Mouse (Mus musculus): ENCODE measurements around the gene Gm7030.
"Not testable (repeated sequence)": the region's sequence is repeated elsewhere in the genome, so short reads cannot be mapped to it uniquely, and the experiment has no call there.

Gene Gm7030

DNA sequence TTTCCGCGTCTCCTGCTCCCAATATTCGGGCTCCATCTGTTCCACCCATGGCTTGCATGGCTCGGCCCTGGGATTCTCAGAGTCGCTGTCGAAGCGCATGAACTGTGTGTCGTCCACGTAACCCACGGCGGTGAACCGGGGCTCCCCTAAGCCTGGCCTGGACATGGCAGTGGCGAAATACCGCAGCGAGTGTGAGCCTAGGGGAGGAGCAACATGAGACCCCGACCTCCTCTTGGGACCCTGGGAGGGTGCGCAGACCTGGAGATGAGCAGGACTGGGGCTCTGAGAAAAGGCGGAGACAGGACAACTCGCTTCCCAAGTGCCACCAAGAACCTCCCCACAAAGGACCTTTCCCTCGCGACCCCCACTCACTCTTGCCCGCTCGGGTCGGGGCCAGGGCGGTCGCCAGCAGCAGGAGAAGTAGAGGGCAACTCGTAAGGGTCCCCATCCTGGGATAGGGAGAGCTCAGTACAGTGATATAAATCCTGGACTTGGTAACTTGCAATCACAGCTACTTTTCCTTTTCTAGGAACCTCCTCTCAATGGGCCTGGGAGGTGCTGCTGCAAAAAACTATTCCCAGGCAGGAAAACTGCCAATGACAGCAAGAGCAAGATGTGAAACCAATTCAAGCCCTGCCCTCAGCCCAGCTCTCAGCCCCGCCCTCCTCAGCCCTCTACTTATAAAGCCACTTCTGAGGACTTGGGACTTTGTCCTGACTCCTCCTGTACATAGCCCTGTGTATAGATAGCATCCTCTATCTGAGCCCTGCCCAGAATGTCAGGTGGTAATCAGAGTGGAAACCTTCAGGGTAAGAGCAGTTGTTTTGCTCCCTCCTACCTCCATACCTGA, at the start of gene Gm7030:
TSS of gene Gm7030 (minus strand) at position 458 of the 850 bp plus-strand sequence.
- DNase-seq (ENCODE audit: extremely low spot score): not testable (repeated sequence)

DNA sequence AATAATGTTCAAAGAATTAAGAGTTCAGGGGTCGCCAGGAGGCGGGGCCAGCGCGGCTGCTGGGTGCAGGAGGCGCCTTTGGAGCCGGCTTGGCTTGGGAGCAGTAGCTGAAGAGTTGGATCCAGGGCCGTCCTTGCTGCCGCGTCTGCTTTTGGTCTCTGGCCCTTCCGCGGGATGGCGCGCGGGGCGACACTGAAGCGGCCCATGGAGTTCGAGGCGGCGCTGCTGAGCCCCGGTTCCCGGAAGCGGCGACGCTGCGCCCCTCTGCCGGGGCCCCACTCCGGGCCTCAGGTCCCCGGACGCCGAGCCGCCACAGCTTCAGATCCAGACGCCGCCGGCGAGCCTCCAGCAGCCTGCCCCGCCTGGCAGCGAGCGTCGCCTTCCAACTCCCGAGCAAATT, 49.7 kb upstream of the Gm7030 start:
- DNase-seq (ENCODE audit: extremely low spot score): peak; percentile 52

DNA sequence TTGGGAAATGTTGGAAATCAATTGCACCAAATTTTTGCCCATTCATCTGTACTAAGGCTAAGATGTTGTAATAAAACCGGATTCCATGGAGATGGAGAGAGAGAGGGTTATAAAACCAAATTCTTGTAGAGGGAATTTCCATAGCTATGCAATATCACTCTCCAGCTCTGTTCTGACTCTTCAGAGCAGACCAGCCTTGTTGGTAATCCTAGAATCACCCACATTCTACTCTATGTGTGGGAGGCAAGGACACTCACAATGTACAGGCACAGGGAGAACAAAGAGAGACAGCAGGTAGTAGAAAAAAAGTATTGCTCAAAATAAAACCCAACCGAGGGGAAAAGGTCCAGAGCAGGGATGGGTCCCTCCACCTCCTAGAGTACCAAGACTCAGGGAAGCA, 46.9 kb upstream of the Gm7030 start:
- not testable (repeated sequence) for DNase-seq (ENCODE audit: extremely low spot score)

GRCm38 (mm10) chr17:36170287-36170814, 41.1 kb upstream of the Gm7030 start:
- DNase-seq (ENCODE audit: extremely low spot score): no peak

DNA sequence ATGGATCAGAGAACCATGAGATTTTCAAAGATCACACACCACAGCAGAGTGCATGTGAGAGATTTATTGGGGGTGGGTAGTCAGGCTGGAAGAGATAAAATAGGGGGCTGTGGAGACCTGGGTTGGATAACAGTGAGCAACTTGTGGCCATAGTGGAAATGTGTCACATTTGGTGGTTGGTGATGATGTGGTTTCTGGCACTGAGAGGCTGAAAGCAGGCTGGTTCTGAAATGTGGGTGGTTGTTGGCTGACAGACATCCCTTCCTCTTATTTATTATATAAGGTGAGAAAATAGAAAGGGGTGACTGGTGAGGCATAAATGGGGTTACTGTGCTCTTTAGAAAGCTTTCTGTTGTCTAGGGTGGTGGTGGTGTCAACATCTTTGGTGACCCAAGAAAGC, 40.5 kb upstream of the Gm7030 start:
- no peak for DNase-seq (ENCODE audit: extremely low spot score)

- DNase-seq (ENCODE audit: extremely low spot score): not testable (repeated sequence)
Measured at GRCm38 (mm10) chr17:36169094-36169493, 39.9 kb upstream of the Gm7030 start.

GRCm38 (mm10) chr17:36168039-36168652, 38.9 kb upstream of the Gm7030 start, which contains the start of gene Gm8909:
Gene Gm8909 (minus strand): TSS chr17:36168537.
- DNase-seq (ENCODE audit: extremely low spot score): no peak

DNA sequence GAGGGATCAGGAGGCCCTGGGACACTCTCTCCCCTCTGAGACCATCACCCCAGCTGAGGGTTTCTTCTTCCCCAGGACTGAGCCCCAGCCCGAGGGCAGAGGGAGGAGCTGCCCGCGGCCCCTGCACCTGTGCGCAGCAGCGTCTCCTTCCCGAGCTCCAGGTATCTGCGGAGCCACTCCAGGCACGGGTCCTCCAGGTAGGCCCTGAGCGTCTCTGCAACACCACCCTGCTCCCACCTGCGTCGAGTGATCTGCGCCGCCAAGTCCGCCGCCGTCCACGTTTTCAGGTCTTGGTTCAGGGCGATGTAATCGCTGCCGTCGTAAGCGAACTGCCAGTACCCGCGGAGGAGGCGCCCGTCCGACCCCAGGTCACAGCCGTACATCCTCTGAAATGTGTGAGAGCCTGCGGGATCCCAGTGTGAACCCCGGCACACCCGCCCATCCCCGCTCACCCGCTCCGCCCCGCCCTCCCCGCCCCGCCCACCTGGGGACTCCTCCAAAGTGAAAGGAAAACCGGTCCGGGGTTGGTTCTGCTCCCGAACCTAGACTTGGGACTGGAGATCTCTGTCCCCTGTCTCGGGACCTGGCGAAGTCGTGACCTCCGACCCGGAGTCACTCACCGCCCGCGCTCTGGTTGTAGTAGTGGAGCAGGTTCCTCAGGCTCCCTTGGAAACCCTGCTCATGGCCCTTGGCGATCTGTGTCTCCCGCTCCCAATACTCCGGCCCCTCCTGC, 38.2 kb upstream of the Gm7030 start:
- DNase-seq (ENCODE audit: extremely low spot score): no peak

GRCm38 (mm10) chr17:36166901-36167300, 37.7 kb upstream of the Gm7030 start:
- not testable (repeated sequence) for DNase-seq (ENCODE audit: extremely low spot score)

DNA sequence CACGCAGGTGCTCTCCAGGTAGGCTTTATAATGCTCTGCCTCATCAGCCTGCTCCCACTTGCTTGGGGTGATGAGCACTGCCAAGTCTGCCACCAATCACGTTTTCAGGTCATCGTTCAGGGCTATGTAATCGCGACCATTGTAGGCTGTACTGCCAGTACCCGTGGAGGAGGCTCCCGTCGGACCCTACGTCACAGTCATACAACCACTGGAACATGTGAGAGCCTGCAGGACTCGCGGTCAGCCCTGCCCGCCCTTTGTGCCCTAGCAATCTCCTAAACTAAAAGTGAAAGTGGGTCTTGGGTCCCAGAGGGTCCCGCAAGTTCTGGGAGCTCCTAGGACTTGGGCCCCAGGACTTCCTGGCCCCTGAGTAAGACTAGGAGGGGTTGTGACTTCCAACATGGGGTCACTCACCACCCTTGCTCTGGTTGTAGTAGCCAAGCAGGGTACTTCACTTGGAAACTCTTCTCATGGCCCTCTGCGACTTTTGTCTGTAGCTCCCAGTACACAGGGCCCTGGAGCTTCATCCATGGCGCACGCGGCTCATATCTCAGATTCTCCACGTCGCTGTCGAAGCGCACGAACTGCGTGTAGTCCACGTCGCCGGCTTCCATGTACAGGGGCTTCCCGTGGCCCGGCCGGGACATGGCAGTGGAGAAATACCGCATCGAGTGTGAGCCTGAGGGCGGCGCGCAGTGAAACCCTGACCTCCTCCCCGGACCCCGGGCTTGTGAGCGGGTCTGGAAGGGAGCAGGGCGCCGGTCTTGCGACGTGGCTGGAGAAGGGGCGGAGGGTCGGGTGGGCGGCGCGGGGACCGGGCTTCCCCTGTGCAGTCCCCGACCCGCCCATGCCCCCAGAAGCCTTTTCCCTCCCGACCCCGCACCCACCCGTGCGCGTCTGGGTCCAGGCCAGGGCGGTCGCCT, 32.2 kb upstream of the Gm7030 start:
- no peak for DNase-seq (ENCODE audit: extremely low spot score)

DNA sequence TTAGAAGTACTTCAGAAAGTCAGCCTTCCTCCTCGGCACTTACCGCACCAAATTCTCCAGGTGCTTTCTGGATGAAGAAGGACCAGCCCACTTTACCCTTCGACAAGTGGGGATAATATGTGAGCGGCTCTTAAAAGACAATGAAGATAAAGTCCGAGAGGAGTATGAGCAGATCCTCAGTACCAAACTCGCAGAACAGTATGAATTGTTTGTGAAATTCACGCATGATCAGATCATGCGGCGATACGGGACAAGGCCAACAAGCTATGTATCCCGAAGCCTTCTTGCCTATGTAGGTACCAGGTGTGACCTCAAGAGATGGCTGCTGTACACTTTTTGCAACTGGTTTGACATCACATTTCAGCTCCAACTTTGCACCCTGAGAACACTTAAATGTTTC, 29.0 kb upstream of the Gm7030 start:
- DNase-seq (ENCODE audit: extremely low spot score): not testable (repeated sequence)

- DNase-seq (ENCODE audit: extremely low spot score): peak; percentile 40
Measured at GRCm38 (mm10) chr17:36157782-36158181, 28.6 kb upstream of the Gm7030 start.

- no peak for DNase-seq (ENCODE audit: extremely low spot score)
Measured at GRCm38 (mm10) chr17:36154271-36155149, 25.3 kb upstream of the Gm7030 start.

DNA sequence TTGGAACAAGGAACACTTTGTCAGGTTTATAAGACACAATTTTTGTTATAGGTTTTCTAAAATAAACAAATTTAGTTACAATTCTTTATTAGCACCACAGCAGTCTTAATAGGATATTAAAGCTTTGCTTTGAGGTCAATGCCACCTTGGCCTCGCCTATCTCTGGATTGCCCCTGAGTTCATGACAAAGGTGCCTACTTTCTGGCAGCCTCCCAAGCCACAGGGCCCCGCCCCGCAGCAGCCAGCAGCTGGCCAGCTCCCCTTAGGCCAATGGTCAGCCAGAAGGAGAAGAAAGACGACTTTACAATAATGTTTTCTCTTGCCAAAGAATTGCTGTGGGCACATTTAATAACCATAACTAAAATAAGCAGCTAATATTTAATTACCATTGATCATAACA, 22.0 kb upstream of the Gm7030 start:
- DNase-seq (ENCODE audit: extremely low spot score): not testable (repeated sequence)

DNA sequence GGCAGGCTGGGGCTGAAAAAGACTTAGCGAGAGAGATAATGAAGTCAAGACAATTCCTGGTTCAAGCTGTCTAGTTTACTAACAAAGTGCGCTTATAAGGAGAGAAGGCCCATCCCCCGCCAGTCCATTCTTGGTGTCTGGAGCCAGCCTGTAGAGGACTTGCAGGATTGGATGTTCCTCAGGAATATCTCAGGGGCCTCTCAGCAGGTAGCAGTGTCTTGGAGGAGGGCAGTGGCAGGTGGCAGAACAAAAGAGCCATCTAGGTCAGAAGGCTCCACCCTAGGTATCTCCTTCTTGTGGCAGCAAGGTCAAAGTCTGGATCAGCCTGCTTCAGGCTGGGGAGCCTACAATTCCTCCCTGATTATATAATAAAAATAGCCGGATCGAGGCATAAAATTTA, 19.2 kb upstream of the Gm7030 start:
- DNase-seq (ENCODE audit: extremely low spot score): not testable (repeated sequence)

- not testable (repeated sequence) for DNase-seq (ENCODE audit: extremely low spot score)
Measured at GRCm38 (mm10) chr17:36146937-36147336, 17.7 kb upstream of the Gm7030 start.

DNA sequence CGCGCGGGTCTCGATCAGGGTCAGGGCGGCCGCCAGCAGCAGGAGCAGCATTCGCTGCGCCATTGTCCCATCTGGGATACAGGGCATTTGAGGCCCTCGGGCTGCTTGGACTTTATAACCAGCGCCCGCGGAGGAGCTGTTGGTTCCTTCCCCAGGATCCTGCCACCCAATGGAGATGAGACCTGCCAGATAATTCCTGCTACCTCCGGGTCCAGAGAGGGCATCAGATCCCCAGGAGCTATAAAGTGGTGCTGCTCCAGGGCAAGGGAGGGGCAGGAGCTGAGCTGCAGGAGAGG, 16.6 kb upstream of the Gm7030 start:
- DNase-seq (ENCODE audit: extremely low spot score): not testable (repeated sequence)

DNA sequence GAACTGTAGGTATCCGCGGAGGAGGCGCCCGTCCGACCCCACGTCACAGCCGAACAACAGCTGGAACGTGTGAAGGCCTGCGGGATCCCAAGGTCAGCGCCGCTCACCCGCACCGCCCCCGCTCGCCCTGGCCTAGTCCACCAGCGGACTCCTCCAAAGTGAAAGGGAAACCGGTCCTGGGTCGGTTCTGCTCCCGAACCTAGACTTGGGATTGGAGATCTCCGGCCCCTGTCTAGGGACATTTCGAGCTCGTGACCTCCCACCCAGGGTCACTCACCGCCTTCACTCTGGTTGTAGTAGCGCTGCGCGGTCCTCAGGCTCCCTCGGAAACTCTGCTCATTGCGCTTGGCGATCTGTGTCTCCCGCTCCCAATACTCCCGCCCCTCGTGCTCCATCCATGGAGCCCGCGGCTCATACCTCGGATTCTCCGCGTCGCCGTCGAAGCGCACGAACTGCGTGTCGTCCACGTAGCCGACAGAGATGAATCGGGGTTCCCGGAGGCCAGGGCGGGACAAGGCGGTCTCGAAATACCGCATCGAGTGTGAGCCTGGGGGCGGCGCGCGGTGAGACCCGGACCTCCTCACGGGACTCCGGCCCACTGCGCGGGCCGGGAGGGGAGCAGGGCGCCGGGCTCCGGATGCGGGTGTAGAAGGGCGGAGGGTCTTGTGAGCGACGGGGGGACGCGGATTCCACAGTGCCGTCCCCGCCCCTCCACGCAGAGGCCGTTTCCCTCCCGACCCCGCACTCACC, 16.1 kb upstream of the Gm7030 start:
- DNase-seq (ENCODE audit: extremely low spot score): peak; percentile 22

GRCm38 (mm10) chr17:36136299-36136848, 7.1 kb upstream of the Gm7030 start:
- DNase-seq (ENCODE audit: extremely low spot score): not testable (repeated sequence)
